Mouse (Mus musculus) fat pad, adult 2 months (tissue): ENCODE data around the gene Zfp846.
"Not testable (repeated sequence)": the region's sequence is repeated elsewhere in the genome, so short reads cannot be mapped to it uniquely, and the experiment has no call there.

Experiments
- DNase-seq: peaks from one replicate; pipeline ENCODE4 v3.0.0-alpha.2; 2011; ENCODE audit warnings: low read depth, low spot score; ENCODE audit errors: extremely low read depth

Zfp846 gene

DNA sequence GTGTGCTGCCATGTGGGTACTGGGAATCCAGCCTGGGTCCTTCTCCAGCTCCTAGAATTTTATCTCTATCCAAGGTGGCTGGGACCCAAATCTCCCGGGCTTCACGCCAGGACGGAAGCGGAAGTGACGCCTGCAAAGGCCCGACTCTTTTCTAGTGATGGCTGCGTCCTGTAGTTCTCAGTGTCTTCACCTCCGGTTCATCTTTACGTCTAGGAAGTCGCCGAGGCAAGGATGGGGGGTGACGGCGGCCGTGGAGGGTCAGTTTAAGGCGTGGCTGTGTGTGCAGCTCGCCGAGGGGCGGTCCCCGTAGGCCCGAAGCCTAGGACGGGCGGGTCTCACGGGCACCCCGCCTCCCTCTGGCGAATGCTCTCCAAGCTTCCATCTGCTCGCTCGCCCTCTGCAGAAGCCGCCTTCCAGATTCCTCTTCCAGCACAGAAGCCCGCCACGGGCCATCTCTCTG, at the start of gene Zfp846:
Gene Zfp846 (plus strand): TSS at position 117 of the 460 bp plus-strand sequence.
- peak; percentile 71 for DNase-seq

DNA sequence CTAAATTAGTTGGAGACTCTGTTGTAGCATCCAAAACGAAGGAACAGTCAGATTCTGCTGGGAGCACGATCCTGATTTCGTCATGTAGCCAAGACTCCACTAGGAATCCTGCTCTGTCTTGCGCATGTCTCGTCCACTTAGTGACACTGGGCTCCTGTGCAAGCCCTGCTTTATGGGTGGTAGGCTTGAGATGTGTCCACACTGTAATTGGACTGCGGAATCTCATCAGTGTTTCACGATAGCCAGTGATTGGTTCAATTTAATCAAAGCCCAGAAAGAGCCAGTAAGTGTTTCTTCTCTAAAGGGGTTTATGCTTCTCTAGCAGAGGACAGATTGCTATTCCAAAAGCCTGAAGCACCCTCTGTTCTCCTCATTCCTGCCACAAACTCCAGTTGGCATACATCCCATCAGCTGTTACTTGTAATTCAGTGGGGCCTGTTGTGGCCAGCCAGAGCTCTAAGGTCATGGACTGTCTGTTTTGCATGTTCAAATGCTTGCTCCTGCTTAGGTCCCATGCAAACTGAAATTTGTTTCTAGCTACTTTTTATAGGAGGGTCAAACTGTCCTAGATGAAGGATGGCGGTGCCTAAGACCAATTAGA, 46.7 kb upstream of the Zfp846 start:
- no peak for DNase-seq

DNA sequence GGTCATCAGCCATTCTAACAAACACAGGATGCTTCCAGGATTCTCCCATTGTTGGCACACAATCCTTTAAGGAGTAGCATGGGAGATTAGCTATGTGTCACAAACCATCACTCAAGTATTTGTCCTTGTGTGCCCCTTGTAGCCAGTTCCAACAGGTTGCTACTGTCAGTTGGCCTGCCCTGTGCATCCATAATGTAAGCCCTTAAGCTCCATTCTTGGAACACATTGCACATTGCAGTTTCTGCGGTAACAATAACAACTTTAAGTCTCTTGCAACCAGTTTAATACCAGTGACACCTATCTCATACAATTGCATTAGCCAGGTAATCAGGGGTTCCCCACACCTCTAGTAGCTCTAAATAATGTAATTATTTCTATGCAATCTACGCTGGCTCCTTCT, 44.5 kb upstream of the Zfp846 start:
- peak; percentile 88 for DNase-seq

DNA sequence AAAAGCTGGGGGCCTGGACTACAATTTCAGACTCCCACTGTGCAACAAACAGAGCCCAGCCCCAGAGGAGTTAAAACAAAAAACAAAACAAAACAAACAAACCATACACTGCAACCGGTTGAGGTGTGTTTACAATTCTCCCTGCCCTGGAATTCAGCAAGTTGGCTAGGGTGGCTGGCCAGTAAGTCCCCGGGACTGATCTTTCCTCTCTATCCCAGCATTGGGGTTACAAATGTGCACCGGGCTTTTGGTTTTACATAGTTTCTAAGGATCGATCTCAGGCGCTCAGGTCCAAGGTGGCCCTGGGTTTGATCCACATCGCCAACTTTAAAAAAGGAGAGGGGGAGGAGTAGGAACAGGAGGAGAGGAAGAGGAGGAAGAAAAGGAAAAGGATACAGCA, 37.6 kb upstream of the Zfp846 start:
- DNase-seq = no peak

DNA sequence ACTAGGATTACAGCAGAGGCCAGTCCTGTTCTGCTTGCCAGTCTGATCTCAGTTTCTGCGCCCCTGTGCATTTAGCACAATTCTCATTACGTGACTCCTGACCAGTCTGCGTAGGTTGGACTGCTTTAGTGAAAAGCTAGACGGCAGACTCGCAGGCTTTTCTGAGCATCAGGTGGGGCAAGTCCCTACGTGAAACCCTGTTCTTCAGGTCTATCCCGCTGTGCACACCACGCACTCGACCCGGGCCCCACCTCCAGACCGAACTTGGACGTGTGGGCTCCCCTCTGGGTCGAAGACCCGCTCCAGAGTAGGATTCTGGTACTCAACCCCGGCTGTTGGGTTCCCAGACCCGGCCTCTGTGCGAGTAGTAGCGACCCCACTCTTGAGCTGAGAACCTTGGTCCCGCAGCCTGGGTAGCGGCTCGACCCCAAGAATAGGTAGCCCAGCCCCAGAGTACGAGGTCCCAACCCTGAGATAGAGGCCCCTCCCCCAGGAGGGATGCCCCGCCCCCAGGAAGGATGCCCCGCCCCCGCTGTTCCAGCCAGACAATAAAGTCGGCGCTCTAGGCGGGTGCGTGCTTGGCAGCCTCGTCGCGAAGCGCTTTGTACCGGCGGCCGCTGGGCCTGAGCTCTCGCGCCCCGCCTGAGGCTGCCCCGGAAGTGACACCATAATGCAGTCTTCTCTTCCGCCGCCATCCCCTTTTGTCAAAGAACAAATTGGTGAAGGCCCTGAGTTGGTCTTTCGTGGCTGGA, 36.8 kb upstream of the Zfp846 start:
- DNase-seq = no peak

DNA sequence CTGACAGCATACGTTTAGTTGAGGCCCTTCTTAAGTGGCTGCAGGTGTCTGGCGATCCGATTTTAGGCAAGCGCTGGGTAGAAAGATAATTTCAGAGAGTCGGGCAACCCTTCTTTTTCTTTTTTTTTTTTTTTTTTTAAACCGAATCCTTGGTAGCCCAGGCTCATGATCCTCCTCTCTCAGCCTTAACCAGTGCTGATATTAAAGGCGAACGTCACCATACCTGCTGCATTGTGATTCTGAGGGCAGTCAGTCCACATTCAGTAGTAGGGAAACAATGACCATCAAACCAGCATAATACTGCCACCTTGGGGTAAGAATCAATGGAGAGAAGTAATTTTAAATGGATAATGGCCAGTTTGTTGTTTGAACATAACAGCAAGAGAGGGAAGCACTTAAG, 35.9 kb upstream of the Zfp846 start:
- no peak for DNase-seq

DNA sequence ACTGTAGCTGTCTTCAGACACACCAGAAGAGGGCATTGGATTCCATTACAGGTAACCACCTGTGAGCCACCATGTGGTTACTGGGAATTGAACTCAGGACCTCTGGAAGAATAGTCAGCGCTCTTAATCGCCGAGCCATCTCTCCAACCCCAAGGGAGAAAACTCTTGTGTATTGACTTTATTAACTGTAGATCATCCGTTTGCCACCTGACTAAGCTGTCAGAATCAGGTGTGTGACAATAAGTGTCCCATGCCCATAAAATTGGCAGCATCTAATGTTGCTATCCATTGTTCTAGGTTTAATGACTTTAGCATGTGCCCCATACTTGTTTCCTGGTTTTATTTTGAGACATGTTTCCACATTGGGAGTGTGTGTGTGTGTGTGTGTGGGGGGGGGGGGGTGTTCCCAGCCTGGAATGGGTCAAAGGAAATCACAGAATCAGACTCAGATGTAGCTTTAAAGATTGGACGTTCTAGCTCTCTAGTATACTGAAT, 29.3 kb upstream of the Zfp846 start:
- no peak for DNase-seq

DNA sequence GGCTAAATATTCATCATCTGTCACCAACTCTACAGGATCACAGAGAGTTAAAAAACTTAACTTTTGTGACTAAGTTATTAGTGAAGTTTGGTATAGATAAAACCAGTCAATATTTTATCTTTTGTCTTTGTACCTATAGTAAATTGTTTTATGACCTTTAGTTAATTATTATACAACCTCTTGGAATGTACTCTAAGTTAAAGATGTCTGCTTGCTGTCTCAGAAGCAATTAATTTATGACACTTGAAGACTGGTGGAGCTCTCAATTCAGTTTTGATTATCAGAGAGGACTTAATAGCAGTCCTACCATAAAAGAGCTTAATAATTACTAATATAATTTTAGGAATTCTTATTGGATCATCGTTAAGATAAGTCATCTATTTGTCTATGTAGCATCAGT, 28.4 kb upstream of the Zfp846 start:
- no peak for DNase-seq

DNA sequence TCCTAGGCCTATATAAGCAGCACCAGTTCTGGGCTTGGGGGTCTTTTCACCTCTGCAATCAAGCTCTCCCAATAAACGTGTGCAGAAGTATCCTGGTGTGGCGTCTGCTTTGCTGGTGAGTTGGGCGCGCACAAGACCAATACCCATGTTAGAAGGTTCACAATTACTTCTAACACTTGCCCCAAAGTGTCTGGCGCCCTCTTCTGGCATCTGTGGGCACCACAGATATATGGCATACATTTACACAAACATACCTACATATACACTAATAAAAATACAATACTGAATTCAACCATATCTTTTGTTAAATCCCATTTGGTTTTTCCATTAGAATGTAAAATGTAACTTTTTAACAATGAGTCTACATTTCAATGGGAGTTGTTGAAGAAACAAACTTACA, 18.9 kb upstream of the Zfp846 start:
- DNase-seq = no peak

DNA sequence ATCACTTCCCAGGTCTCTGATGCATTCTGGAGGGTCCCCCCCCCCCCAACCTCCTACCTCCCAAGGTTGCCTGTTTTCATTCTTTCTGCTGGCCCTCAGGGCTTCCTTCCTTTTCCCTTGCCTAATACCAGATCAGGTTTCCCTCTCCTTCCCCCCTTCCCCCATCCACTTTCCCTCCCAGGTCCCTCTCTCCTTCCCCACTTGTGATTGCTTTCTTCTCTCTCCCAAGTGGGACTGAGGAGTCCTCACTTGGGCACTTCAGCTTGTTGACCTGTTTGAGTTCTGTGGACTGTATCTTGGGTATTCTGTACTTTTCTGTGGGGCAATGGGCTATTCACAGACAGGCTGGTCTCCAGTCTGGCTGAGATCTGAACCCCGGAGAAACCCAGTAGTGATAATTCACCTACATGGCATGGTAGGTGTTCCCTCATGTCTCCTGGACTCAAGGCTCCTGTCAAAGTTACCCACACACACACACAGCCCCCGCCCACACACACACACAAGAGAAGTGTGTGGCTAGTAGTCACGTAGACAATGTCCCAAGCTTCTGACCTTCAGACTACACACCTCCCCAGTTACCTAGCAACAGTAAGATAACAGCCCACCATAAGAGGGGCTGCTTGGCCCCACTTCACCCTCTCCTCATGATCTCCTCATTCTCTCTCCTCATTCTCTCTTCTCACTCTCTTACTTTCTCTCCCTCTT, 15.6 kb upstream of the Zfp846 start:
- not testable (repeated sequence) for DNase-seq

DNA sequence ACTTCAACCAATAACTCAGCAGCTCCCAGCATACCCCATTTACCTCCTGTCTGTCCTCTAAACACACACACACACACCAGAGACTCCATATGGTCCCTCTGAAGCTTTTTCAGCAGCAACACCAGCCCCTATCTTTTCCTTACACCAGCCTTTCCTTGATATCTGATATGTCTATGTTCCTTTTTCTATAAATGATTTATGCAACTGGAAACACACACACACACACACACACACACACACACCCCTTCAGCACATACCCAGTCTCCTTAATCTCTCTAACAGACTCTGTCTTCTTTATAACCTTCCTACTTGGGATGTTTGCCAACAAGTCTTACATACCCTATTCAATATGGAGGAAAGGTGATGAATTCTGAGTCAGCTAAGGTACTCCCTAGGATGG, 10.0 kb upstream of the Zfp846 start:
- DNase-seq = no peak

DNA sequence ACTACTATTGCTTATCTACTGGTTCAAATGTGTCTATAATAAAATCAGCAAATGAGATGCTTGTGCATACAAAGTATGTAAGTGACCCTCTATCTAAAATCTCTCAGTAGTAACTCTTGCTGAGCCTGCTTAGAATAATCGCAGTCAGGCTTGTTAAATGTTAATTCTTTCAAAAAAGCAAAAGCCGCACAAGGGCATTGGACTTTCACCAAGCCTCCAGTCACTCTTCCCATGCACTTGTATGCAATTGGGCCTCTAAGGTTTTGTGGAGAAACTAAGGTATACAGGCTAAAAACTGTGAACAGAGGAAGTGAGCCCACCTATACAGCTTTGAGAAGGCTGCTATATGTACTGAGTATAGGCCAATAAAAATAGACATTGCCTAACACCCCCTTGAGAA, 4.5 kb upstream of the Zfp846 start:
- DNase-seq = no peak

DNA sequence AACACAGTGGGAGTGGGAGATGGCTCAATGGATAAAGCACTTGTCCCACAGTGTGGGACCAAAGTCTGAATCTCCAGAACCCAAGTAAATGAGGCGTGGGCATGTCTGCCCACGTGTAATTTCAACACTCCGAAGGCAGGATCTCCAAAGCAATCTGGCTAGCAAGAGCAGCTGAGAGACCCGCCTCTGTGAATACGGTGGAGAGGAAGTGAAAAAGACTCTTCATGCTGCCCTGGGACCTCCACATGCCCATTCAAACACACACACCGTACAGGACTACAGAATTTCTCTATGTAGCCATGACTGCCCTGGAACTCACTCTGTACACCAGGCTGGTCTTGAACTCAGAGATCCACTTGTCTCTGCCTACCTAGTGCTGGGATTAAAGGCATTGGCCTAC, 20.2 kb downstream of the Zfp846 start:
- no peak for DNase-seq

DNA sequence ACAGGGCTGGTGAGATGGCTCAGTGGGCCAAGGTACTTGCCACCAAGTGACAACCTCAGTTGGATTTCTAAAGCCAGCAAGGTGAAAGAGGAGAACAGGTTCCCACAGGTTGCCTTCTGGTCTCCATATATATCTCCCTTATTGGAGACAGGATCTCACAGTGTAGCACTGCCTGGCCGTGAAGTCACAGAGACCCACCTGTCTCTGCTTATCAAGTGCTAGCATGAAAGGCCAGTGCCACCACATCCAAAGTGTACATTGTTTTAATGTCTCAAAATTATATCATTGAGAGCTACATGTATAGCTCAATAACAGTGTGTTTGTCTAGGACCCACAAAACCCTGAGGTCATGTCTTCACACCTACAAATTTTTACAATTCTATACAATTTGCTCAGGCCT, 25.2 kb downstream of the Zfp846 start:
- no peak for DNase-seq

DNA sequence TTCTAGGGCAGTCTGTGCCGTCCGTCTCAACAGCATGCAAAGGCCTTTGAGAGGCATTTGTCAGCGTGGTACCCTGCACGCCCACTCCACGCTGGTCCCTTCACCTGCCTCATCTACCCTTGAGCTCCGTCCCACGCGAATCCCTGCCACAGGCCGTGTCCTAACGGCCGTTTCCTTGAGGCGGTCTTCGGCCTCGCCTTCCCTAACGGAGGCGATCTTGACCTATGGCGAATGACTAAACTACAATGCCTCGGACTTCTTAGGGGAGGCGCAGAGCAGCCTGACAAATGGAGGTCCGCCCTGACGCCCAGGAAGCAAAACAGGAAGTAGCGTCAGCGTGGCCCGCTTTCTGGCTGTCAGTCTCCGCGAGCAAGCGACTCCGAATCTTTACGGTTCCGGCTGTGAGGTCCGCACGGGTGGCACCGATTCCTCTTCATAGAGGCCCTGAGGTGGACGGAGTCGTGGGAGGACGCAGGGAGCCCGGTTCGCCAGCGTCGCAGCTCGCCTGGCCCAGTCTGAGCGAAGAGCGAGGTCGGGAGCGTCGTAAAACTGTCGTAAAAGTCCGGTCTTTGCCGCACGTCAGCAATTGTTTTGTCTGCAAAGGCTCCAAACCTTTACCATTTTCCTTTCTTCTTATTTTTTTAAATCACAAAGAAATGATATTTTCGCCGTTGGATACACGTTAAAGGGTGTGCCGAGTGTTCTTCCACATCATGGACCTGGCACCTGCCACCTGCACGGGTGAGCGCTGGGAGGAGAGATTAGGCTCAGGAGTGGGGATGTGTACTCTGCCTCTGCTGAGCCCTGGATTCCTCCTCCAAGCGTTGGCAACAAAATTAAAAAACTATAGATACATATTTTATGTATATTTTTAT, 26.2 kb downstream of the Zfp846 start:
- peak; percentile 36 for DNase-seq

DNA sequence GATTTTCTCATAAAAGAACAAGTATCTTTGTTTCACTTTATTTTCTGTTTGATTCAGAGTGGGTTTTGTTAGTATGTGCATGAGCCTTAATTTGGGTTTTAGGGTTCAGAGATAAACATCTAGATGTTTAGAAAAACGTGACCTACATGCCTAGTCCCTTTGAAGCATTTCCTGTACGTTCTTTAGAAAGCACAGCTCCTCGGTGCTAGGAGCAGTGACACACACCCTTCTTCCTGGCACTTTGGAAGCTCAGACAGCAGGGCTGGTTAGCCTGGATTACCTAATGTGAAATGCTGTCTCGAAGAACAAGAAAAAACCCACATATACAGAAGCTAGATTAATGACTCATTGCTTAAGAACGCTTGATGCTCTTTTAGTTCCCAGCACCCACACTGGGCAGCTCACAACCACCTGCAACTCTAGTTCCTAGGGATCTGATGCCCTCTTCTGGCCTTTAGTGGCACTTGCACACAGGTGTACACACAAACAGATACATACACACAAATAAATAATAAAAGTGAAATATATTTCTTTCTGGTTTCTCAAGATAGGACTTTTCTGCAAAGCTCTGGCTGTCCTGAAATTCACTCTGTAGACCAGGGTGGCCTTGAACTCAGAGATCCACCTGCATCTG, 28.9 kb downstream of the Zfp846 start:
- no peak for DNase-seq

DNA sequence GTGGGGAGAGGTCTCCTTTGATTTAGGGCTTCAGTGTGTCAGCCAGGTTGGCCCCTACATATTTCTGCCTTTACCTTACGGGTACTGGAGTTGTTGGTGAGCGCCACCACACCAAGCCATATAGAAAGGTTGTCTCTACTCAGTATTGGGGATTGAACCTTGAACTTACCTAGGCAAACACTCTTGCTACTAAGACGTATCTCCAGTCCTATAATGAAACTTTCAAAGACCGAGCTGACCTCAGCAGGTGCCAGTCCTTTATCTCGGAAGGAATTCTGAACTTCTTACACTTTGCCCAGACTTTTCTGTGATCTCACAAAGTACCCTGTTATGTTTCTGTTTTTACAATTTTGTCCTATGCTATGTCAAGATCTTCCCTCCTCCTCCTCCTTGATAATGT, 30.9 kb downstream of the Zfp846 start:
- no peak for DNase-seq

DNA sequence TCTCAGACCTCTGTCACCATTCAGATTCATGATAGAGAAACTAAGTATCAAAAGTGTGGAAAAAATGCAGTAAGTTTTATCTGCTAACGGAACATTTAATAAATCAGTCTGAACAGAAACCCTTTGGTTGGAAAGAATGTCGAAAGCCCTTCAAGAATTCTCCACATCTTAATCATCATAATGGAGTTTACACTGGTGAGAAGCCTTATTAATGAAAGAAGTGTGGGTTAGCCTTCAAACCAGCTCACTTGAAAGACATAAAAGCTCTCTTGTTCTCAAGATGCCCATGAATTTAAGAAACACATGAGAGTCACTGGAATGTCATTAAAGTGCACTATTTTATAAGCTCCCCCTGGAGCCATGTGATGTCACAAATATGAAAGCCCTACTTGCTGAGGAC, 35.6 kb downstream of the Zfp846 start:
- DNase-seq = no peak

DNA sequence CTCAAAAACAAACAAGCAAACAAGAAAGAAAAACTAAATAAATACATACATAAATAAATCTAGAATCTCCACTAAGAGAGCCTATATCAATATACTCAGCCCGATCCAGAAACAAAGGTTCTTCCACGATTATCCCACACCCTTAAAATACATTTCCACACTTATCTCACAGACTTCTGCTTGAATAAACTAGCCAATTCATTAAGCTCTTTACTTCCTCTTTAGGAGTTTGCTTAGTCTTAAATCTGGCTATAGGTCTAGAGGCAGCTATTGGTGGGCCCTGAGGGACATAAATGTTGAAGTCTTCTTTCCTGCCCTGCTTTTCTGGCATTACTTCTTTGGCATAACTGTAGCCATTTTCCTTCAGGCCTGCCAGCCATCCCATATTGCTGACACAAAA, 50.2 kb downstream of the Zfp846 start:
- no peak for DNase-seq

DNA sequence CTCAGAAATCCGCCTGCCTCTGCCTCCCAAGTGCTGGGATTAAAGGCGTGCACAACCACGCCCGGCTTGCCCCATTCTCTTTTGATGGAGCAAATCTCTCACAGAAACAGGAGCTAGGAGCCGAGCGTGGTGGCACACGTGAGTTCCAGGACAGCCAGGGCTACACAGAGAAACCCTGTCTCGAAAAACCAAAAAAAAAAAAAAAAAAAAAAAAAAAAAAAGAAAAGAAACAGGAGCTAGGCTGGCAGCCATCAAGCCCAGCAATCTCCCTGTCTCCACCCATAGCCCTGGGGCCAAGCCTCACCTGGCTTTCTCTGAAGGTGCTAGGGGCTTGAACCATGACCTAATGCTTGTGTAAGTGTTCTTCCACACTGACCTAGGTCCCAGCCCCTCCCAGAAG, 54.6 kb downstream of the Zfp846 start:
- not testable (repeated sequence) for DNase-seq

DNA sequence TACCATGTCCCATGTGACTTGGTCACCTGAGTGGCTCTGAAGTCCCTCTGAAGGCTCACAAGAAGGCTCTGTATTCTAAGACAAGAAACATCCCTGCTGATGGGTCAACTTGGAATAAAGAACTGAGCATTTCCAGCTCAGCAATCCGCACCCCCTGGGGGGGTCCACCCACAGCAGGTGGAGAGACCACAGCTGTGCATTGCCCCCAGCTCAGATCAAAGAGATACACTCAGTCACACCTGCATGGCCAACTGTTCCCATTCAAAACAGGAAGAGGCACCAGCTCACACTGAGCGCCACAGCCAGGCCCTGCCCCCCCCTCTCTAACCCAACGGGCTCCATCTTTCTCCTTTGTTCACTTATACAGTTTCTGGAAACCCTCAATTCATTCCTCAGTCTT, 55.2 kb downstream of the Zfp846 start:
- DNase-seq = no peak
